Mouse (Mus musculus): ENCODE results near the gene Enoph1.

DNA sequence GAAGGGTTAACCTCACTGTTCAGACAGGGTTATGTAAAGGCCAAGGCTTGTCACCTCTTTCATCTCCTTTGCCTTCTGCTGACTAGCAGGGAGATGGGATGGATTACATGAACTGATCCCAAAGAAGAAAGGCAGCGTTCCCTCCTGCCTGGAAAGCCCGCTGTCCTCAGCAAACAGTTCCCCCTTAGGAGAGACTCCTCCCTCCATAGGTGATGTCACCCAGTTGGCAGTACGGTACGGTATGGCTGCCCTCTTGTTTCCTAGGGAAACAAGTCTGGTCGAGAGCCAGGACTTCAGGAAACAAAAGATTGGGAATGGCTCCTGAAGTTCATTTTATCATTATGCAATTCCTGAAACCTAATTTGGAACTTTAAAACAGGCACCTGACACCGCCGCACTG lies 8.1 kb downstream of the Enoph1 start:
- TF ChIP-seq POLR2A (IDR thresholded peaks at IDR 0.05; ENCODE audit: insufficient read length, low read depth): no peak
- no peak for TF ChIP-seq POLR2AphosphoS2 (IDR thresholded peaks at IDR 0.05; ENCODE audit: insufficient read length, low read depth)
- TF ChIP-seq TCF12 (IDR thresholded peaks at IDR 0.05; ENCODE audit: insufficient read depth, poor library complexity, severe bottlenecking): no peak
- TF ChIP-seq E2F4 (IDR thresholded peaks at IDR 0.05; ENCODE audit: insufficient read depth): no peak
- no peak for TF ChIP-seq USF1 (IDR thresholded peaks at IDR 0.05; ENCODE audit: low read depth)
- TF ChIP-seq MYOD1 (IDR thresholded peaks at IDR 0.05; ENCODE audit: control insufficient read depth in 1 of 3, insufficient read length in 2 of 3, low read depth in 2 of 3): no peak
- no peak for TF ChIP-seq MAX (IDR thresholded peaks at IDR 0.05; ENCODE audit: low read depth)
- TF ChIP-seq MYOG (IDR thresholded peaks at IDR 0.05; ENCODE audit: control insufficient read depth in 1 of 3, insufficient read depth in 1 of 3, insufficient read length in 2 of 3, low read depth in 2 of 3): no peak
- no peak for TF ChIP-seq REST (IDR thresholded peaks at IDR 0.05; ENCODE audit: insufficient read depth, insufficient read length)
- no peak for TF ChIP-seq SRF (IDR thresholded peaks at IDR 0.05; ENCODE audit: control insufficient read depth, insufficient read length, low read depth)
- no peak for TF ChIP-seq TCF3 (IDR thresholded peaks at IDR 0.05; ENCODE audit: insufficient read length, low read depth)
